In the genomic region with DNA sequence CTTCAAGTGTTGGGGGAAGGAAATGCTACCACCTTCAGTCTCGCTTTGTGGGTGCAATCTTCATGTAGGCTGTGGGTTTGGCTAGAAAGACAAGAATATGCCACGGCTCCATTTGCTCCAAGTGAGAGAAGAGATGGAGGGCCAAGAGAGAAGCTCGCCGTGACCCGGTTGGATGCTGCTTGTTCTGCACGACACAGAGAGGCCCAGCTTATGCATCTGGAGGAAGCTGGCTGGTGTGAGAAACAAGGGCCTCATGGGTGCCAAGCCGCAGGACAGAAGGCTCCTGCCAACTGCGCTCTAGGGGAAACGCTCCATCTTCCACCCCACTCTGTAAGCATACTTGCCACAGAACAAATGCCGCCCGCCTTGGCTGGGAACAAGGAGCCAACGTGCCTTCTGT, we compare ENCODE assay signal across 14 mouse cellular contexts.
"Had no signal": no experiment of that assay in that cellular context is flagged by ENCODE, and none has a peak within 500 bp of the region (broad histone marks: within the 10 kb centered on the region; RNA-seq: fewer than 3 reads in every experiment).

No protein-coding gene starts in this region.

- H3K4me1 ChIP-seq: limb, embryonic 13.5 days had no signal

- H3K4me3 ChIP-seq: left cerebral cortex, adult 2 months; limb, embryonic 13.5 days; midbrain, embryonic 10.5 days; myocyte; neural tube, embryonic 15.5 days had no signal

- DNase-seq: kidney, adult 11 months; kidney, postnatal 10 days; kidney, postnatal 4 days; lung, adult 18-20 months; midbrain, embryonic 14.5 days; thymus, adult 18-20 months; thymus, postnatal 14 days had no signal

- H3K36me3 ChIP-seq: limb, embryonic 13.5 days; midbrain, embryonic 10.5 days; neural tube, embryonic 15.5 days had no signal

- H3K27ac ChIP-seq: left cerebral cortex, adult 2 months; limb, embryonic 13.5 days; liver, embryonic 14.5 days; midbrain, embryonic 10.5 days; neural tube, embryonic 15.5 days; stomach, postnatal 0 days had no signal

- H3K9ac ChIP-seq: limb, embryonic 13.5 days; liver, embryonic 14.5 days; neural tube, embryonic 15.5 days had no signal

- H3K27me3 ChIP-seq: limb, embryonic 13.5 days; neural tube, embryonic 15.5 days had no signal

- H3K9me3 ChIP-seq: limb, embryonic 13.5 days; midbrain, embryonic 10.5 days; neural tube, embryonic 15.5 days had no signal
